Mouse (Mus musculus) cerebellum, adult 8-10 months (tissue): Measurements from ENCODE around the gene Dcaf11.

Experiments
- DNase-seq: peaks from one replicate; pipeline ENCODE4 v3.0.0; 2022

Gene Dcaf11

DNA sequence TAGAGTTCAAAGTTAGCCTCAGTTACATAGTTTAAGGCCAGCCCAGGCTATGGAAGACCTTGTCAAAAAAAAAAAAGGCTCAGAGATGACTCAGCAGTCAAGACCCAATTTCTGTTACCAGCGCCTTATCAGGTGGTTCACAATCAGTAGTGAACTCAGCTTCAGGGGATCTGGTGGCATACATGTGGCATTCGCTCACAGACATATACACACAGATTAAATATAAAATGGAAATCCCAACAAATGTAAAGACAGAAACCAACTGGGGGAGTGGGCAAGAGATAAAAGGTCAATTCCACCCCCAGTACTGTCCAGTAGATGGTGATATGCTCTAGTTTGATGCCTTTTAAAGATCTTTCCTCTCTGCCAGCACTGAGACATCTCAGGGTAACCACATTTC, 26.3 kb downstream of the Dcaf11 start:
- no peak for DNase-seq

DNA sequence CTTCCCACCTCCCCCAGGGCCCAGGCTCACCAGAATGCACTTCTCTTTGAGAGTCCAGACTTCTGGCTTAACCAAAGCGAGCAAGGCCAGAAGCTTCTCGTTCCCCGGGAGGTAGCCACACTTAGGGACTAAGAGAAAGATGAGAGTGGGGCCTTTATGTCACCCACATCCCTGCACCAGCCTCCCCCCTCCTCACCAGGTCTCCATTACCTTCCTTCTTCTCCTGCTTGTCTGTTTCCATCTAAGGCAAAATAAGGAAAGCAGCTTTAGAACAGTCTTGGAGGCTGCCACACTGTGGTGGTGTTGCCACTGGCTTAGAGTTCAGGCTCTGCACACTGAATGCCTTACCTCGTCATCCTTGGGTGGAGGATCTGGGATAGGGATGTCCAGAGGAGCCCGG, 29.5 kb downstream of the Dcaf11 start:
- DNase-seq = no peak

DNA sequence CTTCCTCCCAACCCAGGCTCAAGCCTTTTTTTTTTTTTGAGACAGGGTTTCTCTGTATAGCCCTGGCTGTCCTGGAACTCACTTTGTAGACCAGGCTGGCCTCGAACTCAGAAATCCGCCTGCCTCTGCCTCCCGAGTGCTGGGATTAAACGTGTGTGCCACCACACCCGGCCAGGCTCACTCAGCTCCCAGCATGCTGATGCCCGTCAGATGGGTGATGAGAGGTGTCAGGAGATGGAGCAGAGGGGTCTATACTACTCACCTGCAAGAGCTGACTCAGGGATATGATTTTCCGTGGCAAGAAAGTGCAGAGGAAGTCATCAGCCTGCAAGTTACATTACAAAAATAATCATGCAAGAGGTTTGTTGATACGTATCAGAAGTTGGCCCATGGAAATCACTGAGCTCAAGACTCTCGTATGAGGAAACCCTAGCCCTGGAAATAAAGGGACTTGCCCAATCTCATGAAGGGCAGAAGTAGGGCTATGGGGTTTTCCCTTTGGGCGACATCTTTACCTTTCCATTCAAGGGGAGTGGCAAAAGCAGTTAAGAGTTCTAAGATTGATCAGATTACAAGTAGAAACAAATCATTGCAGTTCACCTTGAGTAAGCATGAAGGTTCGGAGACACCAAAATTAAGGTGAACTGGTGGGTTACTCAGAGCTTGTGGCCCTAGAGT, 30.1 kb downstream of the Dcaf11 start:
- DNase-seq = no peak

DNA sequence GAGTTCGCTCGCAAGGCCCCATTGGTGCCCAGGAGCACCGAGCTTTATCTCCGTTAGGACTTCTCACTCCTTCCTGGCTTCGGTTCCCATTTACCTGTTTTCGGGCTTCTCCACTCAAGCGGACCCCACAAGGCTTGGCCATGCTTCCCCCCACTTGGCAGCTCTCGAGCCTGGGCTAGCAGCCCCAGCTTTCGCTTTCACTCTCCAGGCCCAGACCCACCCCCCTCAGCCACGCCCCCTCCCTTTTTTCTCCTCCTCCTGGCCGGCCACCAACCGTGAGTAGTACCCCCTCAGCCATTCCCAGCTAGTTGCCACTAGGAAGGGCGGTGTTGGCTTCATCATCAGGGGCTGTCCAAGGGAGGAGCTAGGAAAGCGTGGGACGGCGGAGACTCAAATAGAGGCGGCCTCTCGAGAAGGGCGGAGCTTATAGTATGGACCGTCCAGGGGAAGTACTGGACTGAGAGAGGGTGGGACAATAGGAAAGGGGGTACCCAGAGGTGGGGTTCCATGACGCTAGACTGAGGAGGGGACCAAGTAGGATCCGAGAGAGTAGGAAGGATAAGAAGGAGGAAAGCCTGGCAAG, 31.0 kb downstream of the Dcaf11 start, which contains the start of gene Psme2:
TSS of gene Psme2 (minus strand) at position 366 of the 583 bp plus-strand sequence.
- DNase-seq = peak; percentile 73

DNA sequence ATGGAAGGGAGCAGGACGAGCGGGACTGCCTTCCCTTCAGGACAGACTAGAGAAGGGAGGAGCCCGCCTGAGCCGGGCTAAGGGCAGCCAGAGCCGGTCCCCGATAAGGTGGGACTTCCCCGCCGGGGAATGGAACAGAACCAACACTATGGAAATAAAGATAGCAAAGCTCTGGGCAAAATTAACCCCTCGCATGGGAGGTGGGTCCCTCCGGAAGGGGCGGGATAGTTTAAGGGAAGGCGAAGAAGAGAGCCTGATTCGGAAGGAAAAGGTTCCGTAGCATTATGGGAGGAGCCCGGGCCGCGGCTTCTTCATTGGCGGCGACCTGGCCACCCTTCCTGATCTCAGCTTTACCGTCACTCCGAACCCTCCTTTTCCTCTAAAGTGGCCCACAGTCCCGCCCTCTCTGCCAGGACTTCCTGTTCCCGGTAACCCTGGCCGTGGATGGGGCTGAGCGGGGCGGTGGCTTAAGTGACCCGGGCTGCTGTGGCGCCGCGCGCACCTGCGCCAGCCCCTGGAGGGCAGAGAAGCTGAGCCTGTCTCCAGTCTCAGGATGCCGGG, 31.6 kb downstream of the Dcaf11 start, which contains the start of gene Rnf31:
TSS of gene Rnf31 (plus strand) at position 378 of the 561 bp plus-strand sequence.
- DNase-seq = peak; percentile 90

DNA sequence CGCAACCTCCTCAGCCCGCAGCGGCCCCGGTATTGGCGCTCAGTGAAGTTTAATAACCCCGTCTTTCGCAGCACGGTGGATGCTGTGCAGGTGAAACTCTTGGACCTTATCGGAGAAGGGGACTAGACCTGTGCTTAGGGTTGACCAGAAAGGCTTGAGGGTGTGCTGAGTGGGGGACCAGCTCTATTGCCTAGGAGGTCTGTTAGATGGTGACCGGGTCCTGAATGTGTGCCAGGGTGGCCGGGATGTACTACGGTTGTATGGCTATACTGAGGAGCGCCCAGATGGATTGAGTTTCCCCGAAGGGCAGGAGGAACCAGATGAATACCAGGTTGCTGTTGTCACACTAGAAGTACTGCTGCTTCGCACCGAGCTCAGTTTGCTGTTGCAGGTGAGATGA, 32.4 kb downstream of the Dcaf11 start:
- no peak for DNase-seq

DNA sequence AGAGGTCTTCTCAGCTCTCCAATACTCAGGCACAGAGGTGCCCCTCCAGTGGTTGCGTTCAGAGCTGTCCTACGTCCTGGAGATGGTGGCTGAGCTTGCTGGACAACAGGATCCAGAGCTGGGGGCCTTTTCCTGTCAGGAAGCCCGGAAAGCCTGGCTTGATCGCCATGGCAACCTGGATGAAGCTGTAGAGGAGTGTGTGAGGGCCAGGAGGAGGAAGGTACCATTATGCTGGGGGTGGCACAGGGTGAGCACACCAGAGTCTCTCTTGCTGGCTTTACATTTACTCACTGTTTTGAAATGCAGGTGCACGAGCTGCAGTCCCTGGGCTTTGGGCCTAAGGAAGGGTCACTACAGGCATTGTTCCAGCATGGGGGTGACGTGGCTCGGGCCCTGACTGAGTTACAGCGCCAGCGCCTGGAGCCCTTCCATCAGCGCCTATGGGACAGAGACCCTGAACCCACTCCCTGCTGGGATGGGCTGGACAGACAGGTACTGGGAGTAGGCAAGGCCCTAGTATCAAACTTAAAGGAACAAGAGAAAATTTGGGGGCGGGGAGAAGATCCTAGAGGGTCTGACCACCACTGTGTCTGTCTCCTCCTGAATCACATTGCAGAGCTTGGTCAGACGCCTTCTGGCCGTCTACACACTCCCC, 36.4 kb downstream of the Dcaf11 start:
- DNase-seq = no peak

DNA sequence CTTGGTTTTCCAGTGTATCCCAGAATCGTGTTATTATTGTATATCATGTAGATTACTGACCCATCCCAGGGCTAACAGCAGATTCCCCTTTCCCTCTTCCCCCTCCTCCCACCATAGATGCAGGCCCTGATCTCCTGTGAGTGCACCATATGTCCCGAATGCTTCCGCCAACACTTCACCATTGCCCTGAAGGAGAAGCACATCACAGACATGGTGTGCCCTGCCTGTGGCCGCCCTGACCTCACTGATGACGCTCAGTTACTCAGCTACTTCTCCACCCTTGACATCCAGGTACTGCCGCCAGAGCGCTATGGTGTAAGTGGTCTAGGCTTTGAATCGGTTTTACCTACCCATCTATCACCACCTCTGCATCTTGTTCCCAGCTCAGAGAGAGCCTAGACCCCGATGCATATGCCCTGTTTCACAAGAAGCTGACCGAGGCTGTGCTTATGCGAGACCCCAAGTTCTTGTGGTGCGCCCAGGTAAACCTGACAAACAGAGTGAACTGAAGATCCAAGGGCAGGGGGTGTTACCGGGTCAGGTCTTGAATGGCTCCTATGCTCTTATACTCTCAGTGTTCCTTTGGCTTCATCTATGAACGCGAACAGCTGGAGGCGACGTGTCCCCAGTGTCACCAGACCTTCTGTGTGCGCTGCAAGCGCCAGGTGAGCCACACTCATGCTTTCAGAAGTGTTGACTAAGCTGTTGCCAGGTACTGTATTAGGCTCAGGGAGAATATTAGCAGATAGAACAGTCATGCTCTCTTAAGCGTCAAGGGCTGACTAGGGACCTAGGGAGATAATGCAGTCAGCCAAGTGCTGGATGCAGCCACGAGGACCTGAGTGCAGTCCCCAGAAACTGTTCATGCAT, 39.0 kb downstream of the Dcaf11 start:
- DNase-seq = no peak

DNA sequence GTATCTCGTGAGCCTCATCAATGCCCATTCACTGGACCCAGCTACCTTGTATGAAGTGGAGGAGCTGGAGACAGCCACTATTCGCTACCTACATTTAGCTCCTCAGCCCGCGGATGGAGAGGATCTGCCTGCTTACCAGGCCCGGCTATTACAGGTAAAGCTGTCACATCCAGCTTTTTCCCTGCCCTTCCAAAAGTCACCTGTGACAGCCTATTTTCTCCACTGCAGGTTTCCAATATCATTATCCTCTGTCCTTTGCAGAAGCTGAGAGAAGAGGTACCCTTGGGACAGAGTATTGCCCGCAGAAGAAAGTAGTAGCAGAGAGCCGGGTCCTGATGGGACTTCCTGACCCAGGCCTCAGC, 43.4 kb downstream of the Dcaf11 start, which contains the start of gene Irf9:
TSS of gene Irf9 (plus strand) at position 301 of the 362 bp plus-strand sequence.
- no peak for DNase-seq

DNA sequence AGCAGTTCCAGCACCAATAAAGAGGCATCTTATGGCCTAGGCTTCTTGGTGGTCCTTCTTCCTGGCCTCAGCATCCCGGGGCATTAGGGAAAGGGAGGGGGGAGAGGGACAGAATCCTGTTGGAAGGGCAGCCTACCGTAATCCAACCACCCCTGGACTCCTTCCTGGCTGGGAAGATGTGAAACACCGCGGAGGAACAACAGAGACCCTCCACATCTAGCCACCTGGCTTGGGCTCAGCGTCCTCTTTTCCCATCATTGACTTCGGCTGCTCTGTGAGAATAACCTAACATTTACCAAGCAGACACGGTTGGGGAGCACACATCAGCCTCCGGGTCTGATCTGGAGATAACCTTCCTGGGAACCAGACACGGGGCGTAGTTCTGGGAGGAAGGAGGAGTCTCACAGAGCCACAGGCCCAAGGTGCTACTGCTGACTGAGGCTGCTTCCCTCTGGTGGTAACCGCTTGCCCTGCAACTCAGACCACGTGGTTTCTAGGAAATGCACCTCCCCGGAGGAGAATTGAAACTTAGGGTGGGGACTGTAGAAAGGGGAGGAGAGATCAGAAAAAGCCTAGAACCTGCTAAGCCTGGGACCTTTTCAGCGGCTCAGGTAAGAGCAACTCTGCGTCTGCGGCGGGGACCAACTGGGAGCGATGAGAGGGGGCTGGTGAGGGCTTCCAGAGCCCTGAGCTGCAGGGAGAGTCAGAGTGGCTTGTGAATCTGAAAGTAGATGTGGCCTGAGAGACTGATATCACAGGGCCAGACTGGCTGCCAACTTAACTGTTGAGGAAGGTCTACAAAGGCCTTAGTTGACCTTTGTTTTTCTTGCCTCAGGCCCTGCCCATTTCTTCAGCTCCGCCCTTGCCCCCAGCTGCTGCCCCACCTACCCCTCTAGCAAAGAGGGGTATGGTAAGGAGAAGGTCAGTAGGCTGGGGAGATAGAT, 44.1 kb downstream of the Dcaf11 start:
- DNase-seq = peak; percentile 77

DNA sequence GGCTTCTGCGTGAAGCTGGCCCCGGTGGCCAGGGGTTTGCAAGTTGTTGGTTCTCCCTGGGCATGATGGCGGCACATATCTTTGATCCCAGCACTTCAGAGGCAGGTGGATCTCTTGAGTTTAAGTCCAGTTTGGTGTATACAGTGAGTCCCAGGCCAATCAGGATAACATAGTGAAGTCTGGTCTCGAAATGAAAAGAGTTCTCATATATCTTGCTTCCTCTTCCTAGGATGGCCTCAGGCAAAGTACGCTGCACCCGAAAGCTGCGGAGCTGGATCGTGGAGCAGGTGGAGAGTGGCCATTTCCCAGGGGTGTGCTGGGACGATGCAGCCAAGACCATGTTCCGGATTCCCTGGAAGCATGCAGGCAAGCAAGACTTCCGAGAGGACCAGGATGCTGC, 45.0 kb downstream of the Dcaf11 start:
- DNase-seq = no peak

DNA sequence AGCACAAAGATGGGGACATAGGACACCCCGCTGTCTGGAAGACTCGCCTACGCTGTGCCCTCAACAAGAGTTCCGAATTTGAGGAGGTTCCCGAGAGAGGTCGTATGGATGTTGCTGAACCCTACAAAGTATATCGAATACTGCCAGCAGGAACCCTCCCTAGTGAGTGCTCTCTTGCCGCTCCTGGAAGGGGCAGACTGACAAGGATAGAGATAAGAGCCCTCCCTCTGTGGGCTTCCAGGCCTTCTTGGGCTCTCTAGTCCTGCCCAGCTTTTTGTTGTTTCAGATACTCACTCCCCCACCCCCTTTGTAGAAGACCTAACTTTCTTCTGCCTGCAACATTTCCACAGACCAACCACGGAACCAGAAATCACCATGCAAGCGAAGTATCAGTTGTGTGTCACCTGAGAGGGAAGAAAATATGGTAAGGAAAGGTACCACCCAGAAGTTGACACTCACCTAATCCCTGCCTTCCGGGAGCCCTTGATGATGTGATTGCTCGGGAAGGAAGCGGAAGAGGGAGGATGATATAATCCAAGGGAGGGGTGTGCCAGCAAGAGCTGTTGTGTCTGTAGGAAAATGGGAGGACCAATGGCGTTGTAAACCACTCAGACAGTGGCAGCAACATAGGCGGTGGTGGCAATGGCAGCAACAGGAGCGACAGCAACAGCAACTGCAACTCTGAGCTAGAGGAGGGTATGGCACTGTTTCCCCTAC, 46.1 kb downstream of the Dcaf11 start:
- no peak for DNase-seq

DNA sequence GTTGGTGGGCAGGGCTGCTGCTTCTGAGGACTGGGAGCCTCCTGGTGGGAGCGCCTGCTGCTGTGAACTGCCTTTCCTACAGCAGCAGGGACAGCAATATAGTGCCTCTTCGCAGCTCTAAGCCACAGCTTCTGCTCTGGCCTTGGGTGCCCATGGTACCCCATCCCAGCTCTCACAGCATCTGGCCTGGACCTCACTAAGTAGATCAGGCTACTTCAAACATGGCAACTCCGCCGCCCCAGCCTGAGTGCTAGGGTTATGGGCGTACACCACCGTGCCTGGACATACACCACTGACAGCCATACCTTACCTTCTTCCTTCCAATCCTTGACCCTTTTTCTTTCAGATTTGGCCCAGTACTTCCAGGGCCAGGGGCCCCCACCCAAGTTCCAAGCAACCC, 48.5 kb downstream of the Dcaf11 start:
- DNase-seq = no peak

DNA sequence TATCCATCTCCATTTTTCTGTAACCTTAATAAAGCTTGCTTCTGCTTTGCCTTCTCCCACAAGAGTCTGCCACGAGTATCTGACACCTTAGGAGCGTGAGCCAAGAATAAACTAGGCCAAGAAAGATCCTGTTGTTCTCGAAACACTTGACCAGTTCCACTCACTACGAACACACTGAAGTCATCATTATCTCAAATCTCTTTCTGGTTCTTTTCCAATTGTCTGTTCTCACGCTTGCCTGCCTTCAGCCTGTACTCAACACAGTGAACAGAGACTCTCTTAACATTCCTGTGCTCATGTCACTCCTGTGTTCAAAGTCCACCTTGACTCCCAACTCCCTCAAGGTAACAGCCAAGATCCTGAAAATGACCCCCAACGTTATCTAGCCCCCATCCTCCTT, 53.5 kb downstream of the Dcaf11 start:
- DNase-seq = no peak

DNA sequence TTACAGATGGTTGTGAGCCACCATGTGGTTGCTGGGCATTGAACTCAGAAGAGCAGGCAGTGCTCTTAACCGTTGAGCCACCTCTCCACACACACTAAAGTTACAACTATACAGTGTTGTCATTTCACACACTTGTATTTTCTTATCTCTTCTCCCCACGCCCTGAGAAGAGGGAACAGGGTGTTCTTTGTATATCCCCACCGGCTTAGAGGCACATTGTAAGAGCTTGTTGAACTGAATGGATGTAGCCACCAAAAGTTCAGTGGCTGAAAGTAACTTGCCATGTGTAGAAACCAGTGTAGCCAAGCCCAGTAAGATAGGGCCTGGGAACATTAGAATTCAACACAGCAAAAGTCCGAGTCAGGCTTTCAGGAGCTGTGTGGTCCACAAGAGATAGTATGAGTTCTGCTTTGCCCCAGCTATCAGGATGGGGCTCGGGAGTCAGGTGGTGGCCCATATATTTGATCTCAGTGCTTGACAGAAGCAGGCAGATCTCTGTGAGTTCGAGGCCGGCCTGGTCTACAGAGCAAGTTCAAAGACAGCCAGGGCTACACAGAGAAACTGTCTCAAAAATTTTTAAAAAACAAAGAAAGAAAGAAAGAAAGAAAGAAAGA, 54.9 kb downstream of the Dcaf11 start:
- DNase-seq = no peak

DNA sequence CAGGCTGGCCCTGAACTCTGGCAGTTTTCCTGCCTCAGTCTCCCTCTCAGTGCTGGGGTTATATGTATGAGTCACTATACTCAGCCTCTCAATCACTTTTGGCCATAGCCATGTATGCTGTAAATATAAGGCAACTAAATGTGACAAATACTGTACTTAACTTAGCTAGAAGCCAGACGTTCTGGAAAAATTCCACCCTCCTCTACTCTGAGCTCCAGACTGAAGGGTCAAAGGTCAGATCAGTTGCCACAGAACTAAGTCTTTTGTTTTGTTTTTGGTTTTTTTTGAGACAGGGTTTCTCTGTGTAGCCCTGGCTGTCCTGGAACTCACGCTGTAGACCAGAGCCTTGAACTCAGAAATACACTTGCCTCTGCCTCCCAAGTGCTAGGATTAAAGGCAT, 56.1 kb downstream of the Dcaf11 start:
- DNase-seq = no peak

DNA sequence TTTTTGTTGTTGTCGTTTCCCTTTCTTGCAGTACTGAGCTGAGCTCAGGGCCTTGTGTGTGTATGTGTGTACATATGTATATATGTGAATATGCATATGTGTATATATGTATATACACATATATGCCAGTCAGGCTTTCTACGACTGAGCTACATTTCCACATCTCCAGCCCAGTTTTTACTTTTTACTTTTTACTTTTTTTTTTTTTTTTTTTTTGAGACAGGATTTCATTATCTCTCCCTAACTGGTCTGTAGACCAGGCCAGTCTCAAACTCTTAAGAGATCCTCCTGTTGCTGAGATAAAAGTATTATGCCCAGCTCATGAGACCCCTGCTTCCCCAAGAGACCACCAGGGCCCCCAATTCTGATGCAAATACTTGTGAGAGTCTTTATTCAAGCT, 57.0 kb downstream of the Dcaf11 start:
- no peak for DNase-seq

DNA sequence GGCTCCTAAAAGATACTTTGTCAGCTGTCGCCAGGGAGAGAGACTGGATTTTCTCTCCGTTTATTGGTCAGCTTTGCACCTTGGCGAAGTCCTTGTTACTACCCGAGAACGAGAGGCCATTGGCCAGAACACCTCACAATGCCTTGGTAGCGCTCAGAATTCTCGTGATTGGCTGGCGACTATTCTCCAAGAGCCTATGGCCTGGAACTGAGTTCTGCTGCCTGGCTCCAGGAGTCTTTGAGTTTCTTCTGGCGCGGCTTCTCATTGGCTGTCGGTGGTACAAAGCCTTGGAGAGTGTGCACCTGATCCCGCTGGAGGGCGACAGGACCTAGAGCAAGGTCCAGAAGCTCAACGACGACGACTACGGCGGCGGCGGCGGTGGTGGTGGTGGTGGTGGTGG, 58.0 kb downstream of the Dcaf11 start, which contains the start of gene Rec8:
TSS of gene Rec8 (plus strand) at position 216 of the 400 bp plus-strand sequence.
- DNase-seq = peak; percentile 57

DNA sequence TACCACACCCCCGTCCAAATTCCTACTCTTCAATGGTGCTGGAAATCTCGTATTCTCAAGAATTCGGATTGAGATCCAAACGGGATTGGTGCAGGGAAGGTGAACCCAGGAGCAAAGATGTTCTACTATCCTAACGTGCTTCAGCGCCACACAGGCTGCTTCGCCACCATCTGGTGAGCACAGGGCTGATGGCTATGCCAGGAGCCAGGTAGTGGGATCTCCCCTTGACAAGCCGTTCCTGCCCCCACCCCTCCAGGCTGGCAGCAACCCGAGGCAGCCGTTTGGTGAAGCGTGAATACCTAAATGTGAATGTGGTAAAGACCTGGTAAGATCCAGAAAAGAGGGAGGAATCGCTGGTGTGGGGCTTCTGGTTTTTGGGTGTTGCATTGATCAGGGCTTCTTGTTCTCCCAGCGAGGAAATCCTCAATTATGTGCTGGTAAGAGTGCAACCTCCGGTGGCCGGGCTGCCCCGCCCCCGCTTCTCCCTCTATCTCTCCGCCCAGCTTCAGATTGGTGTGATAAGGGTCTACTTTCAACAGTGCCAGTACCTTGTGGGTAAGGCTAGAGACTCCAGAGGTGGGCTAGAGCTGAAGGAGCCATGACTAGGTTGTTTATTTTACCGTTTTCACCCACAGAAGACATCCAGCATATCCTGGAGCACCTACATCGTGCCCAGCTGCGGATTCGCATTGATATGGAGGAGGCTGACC, 58.8 kb downstream of the Dcaf11 start:
- no peak for DNase-seq
